Mouse (Mus musculus) MN1 (cell line): ENCODE data around the gene Ikzf2.

Experiments
- DNase-seq: peaks from one replicate; pipeline ENCODE4 v3.0.0-alpha.2; 2016; ENCODE audit warnings: low spot score

The Ikzf2 gene

DNA sequence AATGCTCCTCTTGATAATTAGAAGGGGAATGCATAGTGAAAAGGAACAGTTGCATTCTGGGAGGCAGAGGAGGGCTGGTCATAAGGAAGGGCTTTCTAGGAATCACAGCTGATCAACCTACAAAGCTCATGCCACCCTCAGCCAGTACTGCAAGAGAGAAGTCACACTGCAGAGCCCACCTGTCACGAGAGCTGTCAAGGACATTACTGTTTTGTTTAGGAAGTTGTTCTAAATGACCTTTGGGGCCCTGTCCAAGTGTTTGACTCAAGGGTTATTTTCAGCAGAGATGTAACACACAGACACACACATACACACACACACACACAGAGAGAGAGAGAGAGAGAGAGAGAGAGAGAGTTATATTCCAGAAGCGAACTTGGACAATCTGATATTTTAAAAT, 27.3 kb downstream of the Ikzf2 start:
- no peak for DNase-seq

DNA sequence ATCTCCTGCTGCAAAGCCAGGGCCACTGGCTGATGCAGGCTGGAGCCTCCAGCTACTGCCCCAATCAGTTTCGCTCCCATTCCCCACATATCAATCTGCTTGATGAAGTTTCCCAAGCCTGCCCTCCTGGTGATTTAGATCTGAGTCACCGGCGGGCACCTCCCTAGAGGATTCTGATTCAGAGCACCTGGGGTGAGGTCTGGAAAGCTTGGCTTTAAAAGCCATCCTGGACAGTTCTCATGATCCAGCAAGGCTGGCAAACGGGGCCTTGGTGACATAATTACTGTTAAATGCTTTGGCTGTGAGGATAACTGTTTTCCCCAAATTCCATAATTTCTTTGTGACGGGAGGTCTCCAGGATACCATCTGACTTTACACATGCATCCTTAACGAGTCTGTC, 29.0 kb downstream of the Ikzf2 start:
- no peak for DNase-seq

DNA sequence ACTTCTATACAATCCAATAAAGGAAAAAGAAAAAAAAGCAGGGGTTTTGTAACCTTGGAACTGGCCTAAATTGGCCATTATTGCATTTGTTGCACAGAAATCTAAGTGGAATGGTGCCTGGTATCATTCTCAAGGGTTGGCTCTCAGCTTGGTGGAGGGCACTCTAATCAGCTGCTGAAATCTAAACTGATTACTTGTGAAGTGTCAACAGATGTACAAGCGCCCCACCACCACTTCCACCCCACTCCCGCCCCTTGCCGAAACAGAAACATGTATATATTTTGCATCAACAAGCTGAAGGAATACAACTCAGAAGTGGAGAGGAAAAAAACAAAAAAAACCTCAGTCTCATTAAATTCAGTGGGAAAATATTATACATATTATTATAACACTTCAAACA, 29.6 kb downstream of the Ikzf2 start:
- no peak for DNase-seq

DNA sequence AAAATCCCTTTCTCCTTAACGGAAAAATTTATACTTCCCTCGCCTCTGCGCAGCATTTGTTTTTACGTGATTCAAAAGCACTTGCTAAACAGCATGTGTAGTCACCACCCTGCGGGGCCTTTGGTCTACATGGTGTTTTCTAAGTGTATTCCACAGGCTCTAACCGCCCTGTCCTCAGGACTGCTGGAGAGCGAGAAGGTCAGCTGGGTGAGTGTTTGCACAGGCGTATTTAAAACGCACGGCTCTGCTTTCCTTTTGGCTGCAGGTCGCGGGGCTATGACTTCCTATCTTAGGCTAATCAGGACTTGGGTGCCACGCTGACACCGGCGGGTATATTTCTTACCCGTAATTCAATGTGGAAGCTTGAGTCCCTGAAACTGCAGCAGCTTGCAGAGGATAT, 30.1 kb downstream of the Ikzf2 start:
- no peak for DNase-seq

DNA sequence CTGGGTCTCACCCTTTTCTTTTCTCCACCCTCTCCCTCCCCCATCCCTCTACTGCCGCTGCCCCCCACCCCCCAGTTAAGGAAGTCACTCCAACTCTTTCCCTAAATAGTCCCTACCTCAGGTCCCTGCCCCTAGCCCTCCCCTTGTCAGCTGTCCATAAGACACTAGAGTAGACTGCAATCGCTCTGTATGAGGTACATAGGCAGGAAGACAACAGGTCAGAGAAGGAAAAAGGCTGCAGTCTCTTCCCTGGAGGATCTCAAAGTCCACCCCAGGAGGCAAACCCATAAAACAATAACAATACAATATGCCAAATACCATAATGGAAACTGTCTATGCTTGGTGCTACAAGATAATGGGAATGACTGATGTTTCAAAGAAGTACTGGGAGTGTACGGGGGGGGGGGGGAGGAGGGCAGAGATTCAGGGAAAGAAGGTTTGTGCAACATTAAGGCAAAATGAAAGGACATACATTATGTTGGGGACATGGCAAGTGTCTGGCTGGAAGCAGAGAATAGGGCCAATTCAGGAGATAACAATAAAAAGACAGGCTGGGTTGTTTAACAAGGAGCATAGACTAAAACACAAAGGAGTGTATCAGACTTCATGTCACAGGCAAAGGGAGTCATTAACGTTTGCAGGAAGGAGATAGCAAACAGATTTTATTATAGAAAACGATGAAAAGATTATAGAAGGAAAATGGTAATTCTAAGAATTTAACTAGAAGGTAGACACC, 30.8 kb downstream of the Ikzf2 start:
- no peak for DNase-seq

DNA sequence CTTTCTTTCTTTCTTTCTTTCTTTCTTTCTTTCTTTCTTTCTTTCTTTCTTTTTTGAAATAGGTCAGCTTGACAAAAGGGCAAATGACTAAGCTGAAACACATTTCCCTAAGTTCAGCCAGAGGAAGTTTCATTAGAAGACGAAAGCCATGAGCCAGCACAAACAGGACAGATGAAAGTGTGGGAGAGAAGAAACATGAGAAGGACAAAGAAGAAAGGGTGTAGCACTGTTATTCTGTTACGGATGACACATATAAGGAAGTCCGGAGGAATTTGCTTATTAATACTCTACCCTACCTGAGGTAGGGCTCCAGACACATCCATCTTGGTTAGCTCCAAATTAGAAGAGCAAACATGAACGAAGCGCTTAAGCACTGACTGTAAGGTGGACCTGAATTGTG, 31.7 kb downstream of the Ikzf2 start:
- DNase-seq, result no peak

DNA sequence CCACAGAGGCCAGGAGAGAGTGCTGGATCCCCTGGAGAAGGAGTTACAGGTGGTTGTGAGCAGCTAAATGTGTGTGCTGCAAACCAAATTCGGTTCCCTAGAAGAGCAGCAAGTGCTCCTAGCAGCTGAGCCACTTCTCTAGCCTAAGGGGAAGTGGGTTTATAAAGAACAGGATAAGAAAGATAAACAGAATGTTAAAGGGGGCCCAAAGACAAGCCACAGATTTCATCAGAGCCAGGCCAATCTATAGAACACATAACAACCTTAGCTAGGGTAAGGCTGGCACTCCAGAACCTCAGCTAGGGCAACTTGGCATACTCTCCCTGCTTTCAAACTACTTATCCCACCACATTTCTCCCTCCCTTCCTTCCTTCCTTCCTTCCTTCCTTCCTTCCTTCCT, 32.1 kb downstream of the Ikzf2 start:
- no peak for DNase-seq

DNA sequence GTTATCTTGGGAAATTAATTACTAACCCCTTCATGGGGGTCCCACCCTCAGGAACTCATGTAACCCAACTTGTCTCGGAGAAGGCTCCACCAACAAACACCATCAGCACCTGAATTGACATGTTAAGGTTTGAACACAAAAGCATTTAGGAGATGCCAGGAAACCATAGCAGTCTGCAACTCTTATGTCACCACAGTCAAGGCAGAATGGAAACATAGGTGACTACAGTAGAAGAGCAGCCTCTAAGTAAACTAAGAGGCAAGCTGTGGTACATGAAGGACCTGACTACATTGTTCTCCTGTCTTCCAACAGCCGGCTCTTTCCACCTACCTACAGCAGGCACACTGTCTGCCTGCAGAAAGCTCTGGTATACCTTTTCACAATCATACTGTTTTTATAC, 33.6 kb downstream of the Ikzf2 start:
- no peak for DNase-seq

DNA sequence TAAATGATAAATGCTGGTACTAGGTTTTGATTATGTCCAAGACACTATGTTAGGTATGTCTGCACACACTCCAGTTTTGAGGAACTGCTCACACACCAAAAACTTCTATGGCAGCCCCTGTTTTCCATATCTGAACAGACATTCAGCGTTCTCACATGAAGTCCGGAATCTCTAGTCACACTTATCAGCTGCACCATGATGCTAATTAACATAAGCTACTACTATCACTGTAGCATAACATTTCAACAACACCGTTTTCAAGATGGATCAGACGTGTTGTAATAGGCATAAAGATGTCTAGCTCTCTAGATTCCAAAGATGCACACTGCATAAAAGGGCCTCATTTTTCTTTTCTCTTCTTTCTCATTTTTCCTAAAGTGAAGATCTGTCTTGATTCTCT, 43.9 kb downstream of the Ikzf2 start:
- DNase-seq, result no peak

DNA sequence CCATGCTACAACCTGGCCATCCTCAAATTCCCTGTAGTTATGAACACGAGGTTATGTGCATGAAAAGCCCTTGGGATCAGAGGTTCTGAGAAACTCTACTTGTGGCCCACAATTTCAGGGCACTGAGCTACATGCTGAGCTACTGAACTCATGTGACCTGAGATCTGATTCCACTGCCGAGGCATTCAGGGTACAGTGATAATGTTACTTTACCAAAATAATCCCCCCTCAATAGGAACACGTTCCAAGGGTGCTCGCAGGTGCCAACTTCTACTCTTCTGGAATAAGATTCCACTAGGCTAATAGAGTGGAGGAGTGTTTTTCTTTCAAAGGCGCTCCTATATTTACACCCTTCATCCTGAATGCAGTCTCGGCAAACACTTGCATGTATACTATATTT, 45.1 kb downstream of the Ikzf2 start:
- no peak for DNase-seq

DNA sequence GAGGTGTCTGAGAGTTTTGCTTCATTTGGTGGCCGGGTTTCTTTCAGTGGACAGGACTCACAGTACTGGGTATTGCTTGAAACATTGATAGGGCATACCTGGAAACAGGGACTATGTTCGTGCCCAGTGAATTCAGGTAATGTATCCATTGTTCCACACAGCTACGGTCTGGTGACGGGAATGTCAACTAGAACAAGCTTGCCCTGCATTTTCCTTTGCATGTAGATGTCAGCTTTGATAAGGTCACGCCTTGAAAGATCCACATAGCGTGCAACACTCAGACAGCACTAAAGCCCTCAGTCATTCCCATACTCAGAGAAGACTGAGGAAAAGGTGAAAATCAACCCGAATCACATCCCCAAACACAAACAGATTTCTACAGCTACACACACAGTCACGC, 48.7 kb downstream of the Ikzf2 start:
- no peak for DNase-seq

DNA sequence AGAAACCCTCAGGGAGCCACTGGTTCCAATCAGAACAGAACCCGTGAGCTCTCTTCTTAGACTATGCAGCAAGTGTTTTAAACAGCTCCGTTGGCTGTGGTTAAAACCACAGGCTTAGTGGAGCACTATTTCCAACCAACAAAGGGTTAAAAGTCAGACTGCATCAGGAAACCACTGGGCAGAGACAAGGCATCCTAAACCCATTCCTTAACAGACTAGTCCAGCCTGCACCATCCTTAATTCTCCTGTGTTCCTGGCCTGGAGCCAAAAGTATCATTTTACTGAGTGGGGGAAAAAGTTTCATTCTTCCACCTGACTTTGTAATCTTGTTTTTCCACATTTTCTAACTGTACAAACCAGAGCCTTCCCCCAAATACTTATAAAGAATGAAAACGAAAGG, 49.1 kb downstream of the Ikzf2 start:
- no peak for DNase-seq

DNA sequence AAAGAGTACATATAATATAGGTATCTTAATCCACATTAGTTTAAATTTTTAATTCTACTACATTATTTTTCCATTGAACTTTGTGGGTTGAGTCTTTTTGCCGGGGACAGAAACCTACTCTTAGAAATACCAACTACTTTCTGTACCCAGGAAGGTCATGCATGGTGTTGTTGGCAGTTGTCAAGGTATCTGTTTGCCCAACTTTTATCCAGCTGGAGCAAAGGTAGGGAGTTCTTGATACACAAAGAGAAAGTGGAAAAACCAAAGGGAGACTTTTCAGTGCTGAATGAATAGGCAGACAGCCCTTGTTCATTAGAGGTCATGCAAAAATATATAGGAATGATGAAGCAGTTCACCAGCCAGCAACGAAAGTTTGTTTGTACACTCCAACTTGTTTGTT, 52.8 kb downstream of the Ikzf2 start:
- no peak for DNase-seq

DNA sequence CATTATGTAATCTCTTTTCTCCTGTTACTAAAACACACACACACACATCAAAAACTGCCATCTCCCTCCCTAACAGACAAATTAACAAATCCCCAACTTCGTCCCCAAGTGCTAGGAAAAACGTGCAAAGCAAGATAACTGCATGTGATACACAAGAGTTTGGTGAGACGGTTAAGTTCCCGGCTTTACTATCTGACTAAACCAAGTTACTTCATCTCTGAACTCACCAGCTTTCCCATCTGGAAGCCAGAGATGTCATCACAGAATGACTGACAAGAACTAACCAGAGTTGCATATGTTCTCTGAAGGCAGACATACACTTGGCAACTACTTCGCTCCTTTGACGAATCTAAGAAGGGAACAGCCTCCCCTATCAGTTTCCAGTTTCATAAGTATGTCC, 56.5 kb downstream of the Ikzf2 start:
- DNase-seq, result no peak

DNA sequence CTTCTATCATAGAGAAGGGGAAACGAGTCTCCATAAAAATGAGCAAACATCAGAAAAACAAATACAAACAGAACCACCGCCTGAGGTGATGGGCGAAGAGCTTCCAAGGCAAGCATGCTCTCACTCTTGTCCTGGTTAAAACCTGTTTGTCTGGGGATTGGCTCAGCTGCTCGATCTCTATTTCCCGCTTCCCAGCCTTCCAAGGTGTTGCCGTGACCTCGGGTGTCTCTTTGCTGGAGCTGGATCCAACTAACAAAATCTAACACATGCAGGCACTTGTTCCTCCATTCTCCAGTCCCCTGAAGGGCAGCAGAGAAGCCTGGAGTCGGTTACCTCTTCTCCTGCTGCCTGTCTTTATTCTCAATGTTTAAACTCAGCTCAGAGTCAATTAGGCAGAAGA, 57.5 kb downstream of the Ikzf2 start:
- DNase-seq, result no peak

DNA sequence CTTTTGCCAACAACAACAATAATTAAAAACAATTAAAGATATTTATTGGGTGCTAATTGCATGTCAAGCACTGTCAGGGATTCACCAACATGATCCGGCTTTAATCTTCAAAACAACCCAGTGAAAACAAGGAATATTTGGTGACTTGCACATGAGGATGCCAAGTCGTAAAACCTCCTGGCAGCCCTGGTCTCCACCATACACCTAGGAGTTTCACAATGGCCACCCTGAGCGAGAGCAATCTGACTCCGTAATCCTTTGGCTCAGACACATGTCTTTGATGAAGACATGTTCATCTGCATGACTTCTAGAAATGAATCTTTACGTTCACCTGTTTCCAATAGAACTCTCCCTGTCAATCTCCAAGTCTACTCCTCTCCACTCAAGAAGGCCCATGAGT, 75.0 kb downstream of the Ikzf2 start:
- no peak for DNase-seq

DNA sequence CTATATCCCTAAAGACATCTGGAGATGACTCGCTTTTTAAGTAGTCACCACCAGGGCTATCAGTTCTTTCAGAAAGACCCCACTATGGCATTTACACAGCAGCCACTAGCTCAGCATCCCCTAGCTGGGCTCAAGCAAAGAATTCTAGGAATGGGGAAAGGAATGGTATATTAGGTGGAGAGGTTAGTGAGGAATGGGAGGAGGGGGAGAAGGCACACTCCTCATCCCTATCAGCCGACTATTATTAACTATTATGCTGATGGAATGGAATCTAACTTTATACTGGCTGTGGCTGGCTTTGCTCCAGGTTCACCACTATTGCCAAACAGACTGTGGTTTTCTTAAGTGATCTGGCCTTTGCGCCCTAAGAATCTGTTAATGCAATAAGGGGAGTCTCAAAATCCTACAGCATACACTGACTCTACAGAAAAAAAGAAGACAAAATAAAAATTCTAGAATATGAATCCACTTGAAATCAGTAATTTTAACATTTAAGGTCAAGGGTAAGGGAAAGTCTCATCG, 75.8 kb downstream of the Ikzf2 start:
- no peak for DNase-seq

DNA sequence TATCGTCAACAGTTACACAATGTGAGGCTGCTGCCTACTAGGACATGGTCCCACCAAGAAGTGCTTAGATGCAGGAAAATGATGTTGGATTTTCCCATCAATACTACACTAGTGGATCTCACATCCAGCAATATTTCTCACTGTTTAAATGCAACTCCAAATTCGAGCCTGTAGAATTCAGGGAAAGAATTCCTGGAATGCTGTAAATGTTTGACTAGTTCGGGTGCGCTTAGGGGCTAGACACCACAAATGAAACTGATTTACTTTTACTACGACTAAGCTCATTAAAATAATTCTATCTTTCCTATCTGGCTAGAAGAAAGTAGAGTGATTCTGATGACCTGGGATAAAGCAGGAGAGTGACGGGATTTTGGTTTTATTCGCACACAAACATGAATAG, 76.3 kb downstream of the Ikzf2 start:
- no peak for DNase-seq

DNA sequence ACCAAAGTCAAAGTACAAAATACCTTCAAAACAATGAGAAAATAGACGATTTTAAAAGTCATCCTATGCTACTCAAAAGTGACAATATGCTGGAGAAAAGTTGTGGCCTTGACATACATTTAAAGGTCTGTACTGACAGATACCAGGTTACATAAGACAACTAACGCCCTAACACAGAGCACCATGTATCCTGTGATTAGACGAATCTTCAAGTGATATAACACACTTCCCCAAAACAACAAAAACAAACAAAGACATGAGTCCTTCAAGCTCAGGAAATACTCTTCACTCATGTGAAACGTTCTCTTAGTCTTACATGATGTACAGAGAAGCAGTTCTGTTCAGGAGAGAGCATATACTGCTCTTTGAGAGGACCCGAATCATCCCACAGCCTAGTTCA, 78.2 kb downstream of the Ikzf2 start:
- no peak for DNase-seq

DNA sequence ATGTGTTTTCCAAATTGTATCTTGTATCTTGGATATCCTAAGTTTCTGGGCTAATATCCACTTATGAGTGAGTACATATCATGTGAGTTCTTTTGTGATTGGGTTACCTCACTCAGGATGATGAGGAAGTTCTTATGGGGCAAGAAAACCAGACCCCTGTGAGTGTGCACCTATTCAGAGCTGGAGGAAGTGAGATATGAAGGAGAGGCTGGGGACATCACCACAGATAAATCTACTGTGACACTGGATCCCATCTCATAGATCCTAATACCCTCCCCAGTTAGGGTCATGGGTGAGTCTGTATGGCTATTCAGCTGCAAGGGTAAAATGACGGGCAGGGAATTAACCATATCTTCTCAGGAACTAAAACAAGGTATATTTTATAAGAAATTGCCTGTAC, 80.2 kb downstream of the Ikzf2 start:
- no peak for DNase-seq

DNA sequence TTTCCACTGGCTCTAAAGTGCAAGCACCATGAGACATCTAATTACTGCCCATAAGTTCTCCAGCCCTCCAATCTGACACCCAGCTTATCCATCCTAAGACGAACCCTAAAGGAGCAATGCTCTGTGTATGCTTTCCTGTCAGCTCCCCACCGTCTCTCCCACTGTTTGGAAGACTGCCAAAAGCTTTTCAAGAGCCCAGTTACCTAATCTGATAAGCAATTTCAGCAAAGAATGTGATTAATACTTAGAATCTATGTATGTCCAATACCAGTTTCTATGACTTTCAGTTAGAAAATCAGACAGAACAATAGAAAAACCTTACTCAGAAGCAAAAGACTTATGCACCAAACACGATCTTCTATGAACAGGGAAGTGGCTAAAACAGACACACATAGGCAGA, 82.8 kb downstream of the Ikzf2 start:
- DNase-seq, result no peak

DNA sequence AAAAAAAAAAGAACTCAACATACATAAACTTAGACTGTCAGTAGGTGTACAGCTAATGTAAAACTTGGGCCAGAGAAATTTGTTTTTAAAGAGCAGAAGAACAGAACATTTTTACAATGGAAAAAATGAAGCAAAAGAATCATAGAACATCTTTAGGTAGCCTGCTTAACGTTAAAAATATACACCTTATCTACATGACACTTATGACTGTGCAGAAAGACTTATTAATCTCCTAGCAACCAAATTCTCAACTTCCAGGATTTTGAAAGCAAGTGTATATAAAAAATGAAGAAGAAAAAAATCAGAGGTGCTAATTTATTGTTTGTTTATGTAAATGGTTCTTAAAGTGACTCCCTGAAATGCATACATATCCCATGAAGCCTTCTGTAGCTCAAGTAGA, 86.1 kb downstream of the Ikzf2 start:
- no peak for DNase-seq

DNA sequence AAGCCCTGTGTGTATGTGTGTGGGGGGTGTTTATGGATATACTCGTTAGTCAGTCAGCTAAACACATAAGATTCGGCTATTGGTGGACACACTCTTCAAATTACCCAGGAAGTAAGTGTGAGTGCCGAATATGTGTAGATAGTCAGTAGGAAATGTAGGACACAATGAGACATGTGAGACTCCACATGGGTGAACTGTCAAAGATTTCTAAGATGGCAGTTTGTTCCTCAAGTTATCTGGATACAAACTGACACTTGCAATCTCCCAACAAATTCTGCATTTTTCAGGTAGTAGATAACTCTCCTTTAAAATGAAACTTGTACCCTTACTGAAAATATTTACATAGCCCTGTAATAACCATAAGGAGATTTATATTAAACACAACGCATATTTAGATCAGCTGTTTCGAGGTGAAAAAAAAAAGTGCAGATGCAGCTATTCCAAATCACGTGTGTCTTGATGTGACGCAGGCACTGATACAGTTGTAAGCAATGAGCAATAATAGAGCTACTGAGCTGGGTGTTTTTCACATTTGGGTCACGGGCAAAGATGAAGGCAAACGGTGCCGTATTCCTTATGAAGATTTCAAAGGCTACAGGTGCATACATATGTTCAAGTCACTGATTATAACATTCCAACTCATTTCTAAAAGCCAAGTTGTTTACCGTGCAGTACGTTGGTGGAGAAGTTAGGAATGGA, 87.8 kb downstream of the Ikzf2 start:
- DNase-seq, result no peak

DNA sequence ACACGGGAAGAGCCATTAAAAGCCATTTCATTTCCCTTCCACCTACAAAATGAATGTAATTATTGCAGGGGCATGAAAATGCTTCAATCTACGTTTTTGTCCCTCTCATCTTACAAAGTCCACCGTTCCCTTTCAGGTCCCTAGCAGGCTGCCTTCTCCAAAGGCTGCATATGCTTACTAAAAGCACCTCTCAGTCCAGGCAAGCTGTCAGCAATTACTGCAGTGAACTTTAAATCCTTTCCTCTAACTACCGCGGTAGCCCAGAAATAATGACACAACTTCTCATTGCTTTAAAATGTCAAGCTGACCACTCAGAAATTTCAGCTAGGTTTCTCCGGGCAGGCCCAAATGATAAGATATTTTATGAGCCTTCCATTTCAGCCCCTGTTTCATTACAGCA, 95.2 kb downstream of the Ikzf2 start:
- DNase-seq, result no peak
